Mouse (Mus musculus): ENCODE measurements around the gene Prdx3. TPM values are rescaled to one million over a fixed set of nuclear protein-coding genes. Genes with fewer than 3 reads are reported as not detected.

Gene Prdx3
- polyA plus RNA-seq, 3 experiments from 2014 or later = 118 to 143 (median 121) TPM

GRCm38 (mm10) chr19:60860868-60861700, 13.3 kb downstream of the Prdx3 start, which contains the start of gene Sfxn4:
Gene Sfxn4 (minus strand): TSS chr19:60861479.
- ATAC-seq = peak; percentile 100

- no peak for ATAC-seq
Measured at GRCm38 (mm10) chr19:60845731-60846130, 28.6 kb downstream of the Prdx3 start.

- ATAC-seq = no peak
Measured at GRCm38 (mm10) chr19:60843324-60843723, 31.0 kb downstream of the Prdx3 start.

GRCm38 (mm10) chr19:60837747-60838146, 36.6 kb downstream of the Prdx3 start:
- ATAC-seq = peak; percentile 87

GRCm38 (mm10) chr19:60818677-60819076, 55.7 kb downstream of the Prdx3 start:
- ATAC-seq = no peak

Other genes with a start within 250 kb of the Prdx3 start
- 1 to 10 TPM; 1.5 to 3.0 (median 2.4) TPM for gene Nanos1, start 118.6 kb downstream of the Prdx3 start, polyA plus RNA-seq (2017; shearing (Covaris generic))
- 100 to 1,000 TPM; 117 to 136 (median 120) TPM for gene Eif3a, start 83.9 kb downstream of the Prdx3 start, polyA plus RNA-seq (2017; shearing (Covaris generic))
- gene Fam45a, start 63.0 kb downstream of the Prdx3 start, polyA plus RNA-seq (2017; shearing (Covaris generic)) = 10 to 100 TPM; 55.3 to 62.1 (median 61.5) TPM
- 1 to 10 TPM; 3.8 to 9.3 (median 6.0) TPM for gene Sfxn4, start 13.1 kb downstream of the Prdx3 start, polyA plus RNA-seq (2017; shearing (Covaris generic))
- gene Grk5, start 15.2 kb upstream of the Prdx3 start, polyA plus RNA-seq (2017; shearing (Covaris generic)) = 1 to 10 TPM; 2.3 to 4.8 (median 2.4) TPM